Mouse (Mus musculus): ENCODE data around the gene Ptprs. TPM values are rescaled to one million over a fixed set of nuclear protein-coding genes. Genes with fewer than 3 reads are reported as not detected.

The Ptprs gene
- total RNA-seq, 2 experiments from 2014 or later, result 644 to 661 TPM

GRCm38 (mm10) chr17:56406878-56407277 is 69.4 kb downstream of the Ptprs start:
- intact Hi-C loops (cut with DNase I), result no loop called here
- no peak for DNase-seq (ENCODE audit: low spot score in 2 of 2)

GRCm38 (mm10) chr17:56405856-56406840 is 70.1 kb downstream of the Ptprs start:
- no peak for DNase-seq (ENCODE audit: low spot score in 2 of 2)
- intact Hi-C loops (cut with DNase I), result no loop called here

GRCm38 (mm10) chr17:56405341-56405740 is 70.9 kb downstream of the Ptprs start:
- intact Hi-C loops (cut with DNase I), result no loop called here
- no peak for DNase-seq (ENCODE audit: low spot score in 2 of 2)

GRCm38 (mm10) chr17:56401051-56401521 is 75.2 kb downstream of the Ptprs start:
- intact Hi-C loops (cut with DNase I), result loop anchor here (5.0 kb wide), 1 partner anchor 44 kb away; no protein-coding TSS in a partner anchor

GRCm38 (mm10) chr17:56400221-56400620 is 76.1 kb downstream of the Ptprs start:
- intact Hi-C loops (cut with DNase I), result loop anchor here (5.0 kb wide), 1 partner anchor 43 kb away; no protein-coding TSS in a partner anchor
- no peak for DNase-seq (ENCODE audit: low spot score in 2 of 2)

More at GRCm38 (mm10) chr17:56401051-56401521, 75.2 kb downstream of the Ptprs start:
- DNase-seq (ENCODE audit: low spot score in 2 of 2), result no peak

GRCm38 (mm10) chr17:56396051-56396450 is 80.2 kb downstream of the Ptprs start:
- DNase-seq (ENCODE audit: low spot score in 2 of 2), result no peak
- intact Hi-C loops (cut with DNase I), result no loop called here

- DNase-seq (ENCODE audit: low spot score in 2 of 2), result no peak
- intact Hi-C loops (cut with DNase I), result no loop called here
These were observed 82.4 kb downstream of the Ptprs start for GRCm38 (mm10) chr17:56393889-56394288.

GRCm38 (mm10) chr17:56393238-56393637 is 83.0 kb downstream of the Ptprs start:
- peak in 1 of 2 experiments; percentile 66 for DNase-seq (ENCODE audit: low spot score in 2 of 2)
- intact Hi-C loops (cut with DNase I), result no loop called here

GRCm38 (mm10) chr17:56387612-56388011 is 88.7 kb downstream of the Ptprs start:
- no peak for DNase-seq (ENCODE audit: low spot score in 2 of 2)
- intact Hi-C loops (cut with DNase I), result no loop called here

GRCm38 (mm10) chr17:56384903-56385302 is 91.4 kb downstream of the Ptprs start:
- no peak for DNase-seq (ENCODE audit: low spot score in 2 of 2)
- intact Hi-C loops (cut with DNase I), result no loop called here

- intact Hi-C loops (cut with DNase I), result no loop called here
- peak in 1 of 2 experiments; percentile 58 for DNase-seq (ENCODE audit: low spot score in 2 of 2)
These were observed 93.3 kb downstream of the Ptprs start for GRCm38 (mm10) chr17:56382997-56383396.

GRCm38 (mm10) chr17:56381183-56381582 is 95.1 kb downstream of the Ptprs start:
- no peak for DNase-seq (ENCODE audit: low spot score in 2 of 2)
- intact Hi-C loops (cut with DNase I), result no loop called here

- intact Hi-C loops (cut with DNase I), result no loop called here
- peak in 1 of 2 experiments; percentile 32 for DNase-seq (ENCODE audit: low spot score in 2 of 2)
These were observed 96.0 kb downstream of the Ptprs start for GRCm38 (mm10) chr17:56380286-56380685.

- DNase-seq (ENCODE audit: low spot score in 2 of 2), result no peak
- intact Hi-C loops (cut with DNase I), result no loop called here
These were observed 96.9 kb downstream of the Ptprs start for GRCm38 (mm10) chr17:56379281-56379834.

GRCm38 (mm10) chr17:56374851-56375250 is 101.4 kb downstream of the Ptprs start:
- intact Hi-C loops (cut with DNase I), result no loop called here
- no peak for DNase-seq (ENCODE audit: low spot score in 2 of 2)

- DNase-seq (ENCODE audit: low spot score in 2 of 2), result no peak
- intact Hi-C loops (cut with DNase I), result no loop called here
These were observed 102.9 kb downstream of the Ptprs start for GRCm38 (mm10) chr17:56373136-56374034.

GRCm38 (mm10) chr17:56372109-56372508 is 104.2 kb downstream of the Ptprs start:
- no peak for DNase-seq (ENCODE audit: low spot score in 2 of 2)
- intact Hi-C loops (cut with DNase I), result no loop called here

GRCm38 (mm10) chr17:56371029-56371660 is 105.1 kb downstream of the Ptprs start:
- intact Hi-C loops (cut with DNase I), result no loop called here
- peak; percentile 75 to 83 for DNase-seq (ENCODE audit: low spot score in 2 of 2)

- intact Hi-C loops (cut with DNase I), result no loop called here
- no peak for DNase-seq (ENCODE audit: low spot score in 2 of 2)
These were observed 106.2 kb downstream of the Ptprs start for GRCm38 (mm10) chr17:56370090-56370489.
